Mouse (Mus musculus): ENCODE measurements at regions not wholly inside any gene's neighbourhood (a gene's known extent, or its start where the extent isn't known, plus 50 kb on each side); places are given as distances from the start of the nearest gene placed in this dataset.

GRCm38 (mm10) chr17:45865944-45866343 lies 132.3 kb upstream of the 1600014C23Rik start:
- TF ChIP-seq CTCF (IDR thresholded peaks at IDR 0.05; ENCODE audit: insufficient read depth, low read depth, low read length), result no peak
- TF ChIP-seq POLR2A (IDR thresholded peaks at IDR 0.05; ENCODE audit: insufficient read depth, low read depth, low read length), result no peak
